Mouse (Mus musculus): Measurements from ENCODE around the gene Clpx. TPM values are rescaled to one million over a fixed set of nuclear protein-coding genes. Genes with fewer than 3 reads are reported as not detected.
"Not testable (repeated sequence)": the region's sequence is repeated elsewhere in the genome, so short reads cannot be mapped to it uniquely, and the experiment has no call there.

Gene Clpx
- polyA plus RNA-seq, 1 experiment from 2014 or later, result 51.3 TPM

DNA sequence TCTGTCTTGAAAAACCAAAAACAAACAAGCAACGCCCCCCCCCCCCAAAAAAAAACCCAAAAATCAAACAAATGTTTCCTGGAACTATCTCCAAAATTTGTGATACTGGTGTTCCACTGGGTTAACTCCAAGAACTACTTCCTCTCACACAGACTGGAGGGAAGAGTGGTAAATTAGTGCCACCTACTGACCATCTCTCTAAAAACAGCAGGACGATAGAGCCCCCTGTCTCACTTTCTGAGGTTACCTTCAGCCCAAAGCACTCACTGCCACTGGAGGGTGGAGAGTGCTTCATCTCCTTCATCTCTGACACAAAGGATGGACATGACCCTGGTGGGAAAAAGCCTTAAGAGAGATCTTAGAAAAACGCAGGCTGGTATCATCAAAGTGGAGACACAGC is 10.8 kb upstream of the Clpx start:
- WGBS, result 1% methylated on average over 3 of the region's 3 CpGs

DNA sequence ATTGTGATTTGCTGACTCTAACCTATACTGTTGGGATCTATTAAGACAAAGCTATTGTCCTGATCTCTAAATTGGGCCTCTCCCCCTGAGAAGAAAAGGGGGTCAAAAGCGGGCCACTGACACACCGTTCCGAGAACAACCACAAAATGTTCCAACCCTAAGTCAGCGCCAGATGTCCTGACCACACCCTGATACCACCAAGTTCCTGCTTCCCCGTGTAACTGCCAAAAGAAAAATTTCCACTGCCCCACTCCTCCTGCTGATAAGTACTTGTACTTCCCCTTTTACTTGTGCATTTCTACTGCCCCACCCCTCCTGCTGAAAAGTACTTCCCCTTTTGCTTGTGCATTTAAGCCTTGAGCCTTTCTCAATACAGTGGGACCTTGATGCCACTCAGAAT is 5.8 kb upstream of the Clpx start:
- 91% methylated on average over 4 of the region's 5 CpGs for WGBS
- not testable (repeated sequence) for H3K27me3 ChIP-seq (ENCODE audit: control insufficient read depth, insufficient read depth, low read length); H3K9ac ChIP-seq (ENCODE audit: low read length)

More for the DNA sequence above, 10.8 kb upstream of the Clpx start:
- H3K27me3 ChIP-seq (ENCODE audit: control insufficient read depth, insufficient read depth, low read length), result no peaks in the 10 kb centered on the region
- H3K4me1 ChIP-seq (replicated peaks; ENCODE audit: control insufficient read depth, insufficient read depth, low read length), result no peaks in the 10 kb centered on the region
- no peak overlapping the region for H3K27ac ChIP-seq (ENCODE audit: low read depth, low read length)
- no peak overlapping the region for H3K4me3 ChIP-seq (ENCODE audit: low read depth, low read length)
- no peaks in the 10 kb centered on the region for H3K36me3 ChIP-seq (ENCODE audit: control insufficient read depth, insufficient read depth, low read length)
- no peak for DNase-seq (ENCODE audit: low spot score)
- H3K4me2 ChIP-seq (ENCODE audit: low read depth, low read length, severe bottlenecking), result no peak overlapping the region
- no peak for ATAC-seq (replicated peaks; ENCODE audit: low FRiP score)
- H3K9me3 ChIP-seq (ENCODE audit: control insufficient read depth, low read length), result no peaks in the 10 kb centered on the region
- no peak overlapping the region for H3K9ac ChIP-seq (ENCODE audit: low read length)

DNA sequence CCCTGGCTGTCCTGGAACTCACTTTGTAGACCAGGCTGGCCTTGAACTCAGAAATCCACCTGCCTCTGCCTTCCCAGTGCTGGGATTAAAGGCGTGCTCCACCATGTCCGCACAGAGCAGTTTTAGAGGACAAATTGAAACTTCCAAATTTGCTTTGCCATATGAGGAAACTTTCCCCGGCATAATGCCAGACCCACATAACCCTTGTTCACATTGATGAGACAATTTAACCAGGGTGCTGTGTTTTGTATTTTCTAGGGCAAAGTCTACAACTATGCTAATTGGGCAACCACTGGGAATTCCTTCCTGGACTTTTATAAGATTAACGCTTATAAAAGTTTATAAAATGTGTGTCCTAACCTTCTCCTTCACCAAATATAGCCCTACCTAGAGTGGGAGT is 4.1 kb upstream of the Clpx start:
- Histone ChIP-seq H3K9ac (ENCODE audit: low read length) (no peak overlapping the region), H3K4me1 (replicated peaks; ENCODE audit: control insufficient read depth, insufficient read depth, low read length) (0 out of 2 replicates have a peak, but pooled peaks cover 2% of the 10 kb centered on the region), H3K27me3 (ENCODE audit: control insufficient read depth, insufficient read depth, low read length) (no peaks in the 10 kb centered on the region), H3K9me3 (ENCODE audit: control insufficient read depth, low read length) (no peaks in the 10 kb centered on the region), H3K4me3 (ENCODE audit: low read depth, low read length) (no peak overlapping the region), H3K27ac (ENCODE audit: low read depth, low read length) (no peak overlapping the region), H3K4me2 (ENCODE audit: low read depth, low read length, severe bottlenecking) (no peak overlapping the region), H3K36me3 (ENCODE audit: control insufficient read depth, insufficient read depth, low read length) (no peaks in the 10 kb centered on the region)
- 95% methylated on average over 4 of the region's 4 CpGs for WGBS
- no peak for ATAC-seq (replicated peaks; ENCODE audit: low FRiP score)
- DNase-seq (ENCODE audit: low spot score), result no peak

More for the DNA sequence above, 5.8 kb upstream of the Clpx start:
- H3K4me2 ChIP-seq (ENCODE audit: low read depth, low read length, severe bottlenecking); H3K36me3 ChIP-seq (ENCODE audit: control insufficient read depth, insufficient read depth, low read length); H3K9me3 ChIP-seq (ENCODE audit: control insufficient read depth, low read length); H3K27ac ChIP-seq (ENCODE audit: low read depth, low read length); DNase-seq (ENCODE audit: low spot score); H3K4me3 ChIP-seq (ENCODE audit: low read depth, low read length); ATAC-seq (replicated peaks; ENCODE audit: low FRiP score); H3K4me1 ChIP-seq (replicated peaks; ENCODE audit: control insufficient read depth, insufficient read depth, low read length): not testable (repeated sequence)

DNA sequence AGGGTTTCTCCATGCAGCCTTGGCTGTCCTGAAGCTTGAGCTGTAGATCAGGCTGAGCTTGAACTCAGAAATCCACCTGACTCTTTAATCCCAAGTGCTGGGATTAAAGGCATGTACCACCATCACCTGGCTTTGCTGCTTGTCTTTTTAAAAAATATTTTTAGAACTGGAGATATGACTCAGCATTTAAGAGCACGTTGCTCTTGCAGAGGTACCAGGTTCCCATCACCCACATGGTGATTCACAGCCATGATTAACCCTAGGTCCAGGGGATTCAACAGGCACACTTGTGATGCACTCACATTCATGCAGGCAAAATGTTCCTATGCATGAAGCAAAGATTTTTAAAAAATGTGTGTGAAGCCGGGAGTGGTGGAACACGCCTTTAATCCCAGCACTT is 1.6 kb upstream of the Clpx start:
- no peaks in the 10 kb centered on the region for H3K36me3 ChIP-seq (ENCODE audit: control insufficient read depth, insufficient read depth, low read length)
- WGBS, result 89% methylated on average over 3 of the region's 3 CpGs
- no peaks in the 10 kb centered on the region for H3K9me3 ChIP-seq (ENCODE audit: control insufficient read depth, low read length)
- 0 out of 2 replicates have a peak, but pooled peaks cover 2% of the 10 kb centered on the region for H3K4me1 ChIP-seq (replicated peaks; ENCODE audit: control insufficient read depth, insufficient read depth, low read length)
- DNase-seq (ENCODE audit: low spot score) (no peak), ATAC-seq (replicated peaks; ENCODE audit: low FRiP score) (no peak)
- no peak overlapping the region for H3K27ac ChIP-seq (ENCODE audit: low read depth, low read length)
- H3K9ac ChIP-seq (ENCODE audit: low read length), result no peak overlapping the region
- no peak overlapping the region for H3K4me2 ChIP-seq (ENCODE audit: low read depth, low read length, severe bottlenecking)
- H3K4me3 ChIP-seq (ENCODE audit: low read depth, low read length), result no peak overlapping the region
- no peaks in the 10 kb centered on the region for H3K27me3 ChIP-seq (ENCODE audit: control insufficient read depth, insufficient read depth, low read length)

DNA sequence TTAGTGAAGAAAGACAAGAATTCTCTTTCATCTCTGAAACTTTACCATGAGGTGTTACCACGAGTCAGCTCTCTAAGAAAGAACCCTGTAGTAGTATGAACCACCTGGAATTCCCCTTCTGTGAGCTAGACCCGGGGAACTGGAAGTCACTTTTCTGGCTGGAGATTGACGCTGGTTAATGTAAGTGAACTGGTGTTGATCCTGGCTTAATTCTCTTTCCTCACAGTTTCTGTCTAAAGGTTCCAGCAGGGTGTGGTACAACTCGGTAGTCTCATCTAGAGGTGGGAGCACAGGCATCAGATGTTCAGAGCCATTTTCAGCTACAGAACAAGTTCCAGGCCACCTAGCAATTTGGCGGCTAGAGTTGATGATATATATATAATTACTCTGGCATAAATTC is 941 bp upstream of the Clpx start:
- no peaks in the 10 kb centered on the region for H3K27me3 ChIP-seq (ENCODE audit: control insufficient read depth, insufficient read depth, low read length)
- DNase-seq (ENCODE audit: low spot score), result no peak
- no peaks in the 10 kb centered on the region for H3K9me3 ChIP-seq (ENCODE audit: control insufficient read depth, low read length)
- H3K27ac ChIP-seq (ENCODE audit: low read depth, low read length), result no peak overlapping the region
- H3K4me1 ChIP-seq (replicated peaks; ENCODE audit: control insufficient read depth, insufficient read depth, low read length), result 0 out of 2 replicates have a peak, but pooled peaks cover 2% of the 10 kb centered on the region
- no peaks in the 10 kb centered on the region for H3K36me3 ChIP-seq (ENCODE audit: control insufficient read depth, insufficient read depth, low read length)
- peak overlapping the region; percentile 89 for H3K4me3 ChIP-seq (ENCODE audit: low read depth, low read length)
- H3K4me2 ChIP-seq (ENCODE audit: low read depth, low read length, severe bottlenecking), result peak overlapping the region; percentile 77
- 49% methylated on average over 5 of the region's 5 CpGs for WGBS
- no peak for ATAC-seq (replicated peaks; ENCODE audit: low FRiP score)
- H3K9ac ChIP-seq (ENCODE audit: low read length), result peak overlapping the region; percentile 90

GRCm38 (mm10) chr9:65293580-65293972 is 484 bp upstream of the Clpx start:
- no peaks in the 10 kb centered on the region for H3K36me3 ChIP-seq (ENCODE audit: control insufficient read depth, insufficient read depth, low read length)
- no peaks in the 10 kb centered on the region for H3K9me3 ChIP-seq (ENCODE audit: control insufficient read depth, low read length)
- H3K27ac ChIP-seq (ENCODE audit: low read depth, low read length), result 0 out of 2 replicates have a peak overlapping the region, but pooled peaks have one; percentile 1
- H3K9ac ChIP-seq (ENCODE audit: low read length), result peak overlapping the region; percentile 90
- peak overlapping the region; percentile 89 for H3K4me3 ChIP-seq (ENCODE audit: low read depth, low read length)
- DNase-seq (ENCODE audit: low spot score) (no peak), ATAC-seq (replicated peaks; ENCODE audit: low FRiP score) (peak; percentile 35; the same call in 1 of the 2 replicates)
- H3K27me3 ChIP-seq (ENCODE audit: control insufficient read depth, insufficient read depth, low read length), result no peaks in the 10 kb centered on the region
- H3K4me1 ChIP-seq (replicated peaks; ENCODE audit: control insufficient read depth, insufficient read depth, low read length), result 0 out of 2 replicates have a peak, but pooled peaks cover 2% of the 10 kb centered on the region
- under 1% methylated on average over 9 of the region's 9 CpGs for WGBS
- H3K4me2 ChIP-seq (ENCODE audit: low read depth, low read length, severe bottlenecking), result peak overlapping the region; percentile 77

GRCm38 (mm10) chr9:65294716-65295378 is 787 bp downstream of the Clpx start:
- H3K27me3 ChIP-seq (ENCODE audit: control insufficient read depth, insufficient read depth, low read length), result no peaks in the 10 kb centered on the region
- H3K4me3 ChIP-seq (ENCODE audit: low read depth, low read length), result peak overlapping the region; percentile 89
- ATAC-seq (replicated peaks; ENCODE audit: low FRiP score) (peak; percentile 37), DNase-seq (ENCODE audit: low spot score) (no peak)
- H3K36me3 ChIP-seq (ENCODE audit: control insufficient read depth, insufficient read depth, low read length), result no peaks in the 10 kb centered on the region
- H3K4me2 ChIP-seq (ENCODE audit: low read depth, low read length, severe bottlenecking), result peak overlapping the region; percentile 90
- 4% methylated on average over 28 of the region's 28 CpGs for WGBS
- H3K9ac ChIP-seq (ENCODE audit: low read length), result peak overlapping the region; percentile 90
- H3K9me3 ChIP-seq (ENCODE audit: control insufficient read depth, low read length), result no peaks in the 10 kb centered on the region
- 0 out of 2 replicates have a peak, but pooled peaks cover 2% of the 10 kb centered on the region for H3K4me1 ChIP-seq (replicated peaks; ENCODE audit: control insufficient read depth, insufficient read depth, low read length)
- 0 out of 2 replicates have a peak overlapping the region, but pooled peaks have one; percentile 12 for H3K27ac ChIP-seq (ENCODE audit: low read depth, low read length)

- Histone ChIP-seq H3K4me1 (replicated peaks; ENCODE audit: control insufficient read depth, insufficient read depth, low read length) (0 out of 2 replicates have a peak, but pooled peaks cover 2% of the 10 kb centered on the region), H3K27ac (ENCODE audit: low read depth, low read length) (no peak overlapping the region), H3K4me2 (ENCODE audit: low read depth, low read length, severe bottlenecking) (no peak overlapping the region), H3K9me3 (ENCODE audit: control insufficient read depth, low read length) (no peaks in the 10 kb centered on the region), H3K36me3 (ENCODE audit: control insufficient read depth, insufficient read depth, low read length) (no peaks in the 10 kb centered on the region; the same call in 1 of the 2 replicates), H3K27me3 (ENCODE audit: control insufficient read depth, insufficient read depth, low read length) (no peaks in the 10 kb centered on the region), H3K9ac (ENCODE audit: low read length) (no peak overlapping the region), H3K4me3 (ENCODE audit: low read depth, low read length) (no peak overlapping the region)
- WGBS, result 99% methylated on average over 2 of the region's 2 CpGs
- ATAC-seq (replicated peaks; ENCODE audit: low FRiP score) (no peak), DNase-seq (ENCODE audit: low spot score) (no peak)
Measured at GRCm38 (mm10) chr9:65297056-65297455, 3.0 kb downstream of the Clpx start.

DNA sequence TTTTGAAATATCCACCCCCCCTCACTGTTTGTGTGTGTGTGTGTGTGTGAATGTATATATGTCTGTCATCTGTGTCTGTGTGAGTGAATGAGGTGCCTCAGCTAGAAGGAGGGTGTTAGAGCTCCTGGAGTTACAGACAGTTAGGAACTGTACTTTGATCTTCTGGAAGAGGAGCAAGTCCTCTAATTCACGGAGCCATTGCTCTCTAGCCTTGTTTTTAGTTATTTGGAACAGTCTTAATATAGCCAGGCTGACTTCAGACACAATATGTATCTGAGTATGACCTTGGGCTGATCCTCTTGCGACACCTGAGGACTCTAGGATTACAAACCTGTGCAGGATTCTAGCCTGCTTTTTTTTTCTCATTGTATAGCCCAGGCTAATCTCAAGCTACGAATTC is 4.7 kb downstream of the Clpx start:
- Histone ChIP-seq H3K36me3 (ENCODE audit: control insufficient read depth, insufficient read depth, low read length) (no peaks in the 10 kb centered on the region; the same call in 1 of the 2 replicates), H3K4me3 (ENCODE audit: low read depth, low read length) (no peak overlapping the region), H3K27me3 (ENCODE audit: control insufficient read depth, insufficient read depth, low read length) (no peaks in the 10 kb centered on the region), H3K4me1 (replicated peaks; ENCODE audit: control insufficient read depth, insufficient read depth, low read length) (no peaks in the 10 kb centered on the region), H3K9me3 (ENCODE audit: control insufficient read depth, low read length) (no peaks in the 10 kb centered on the region), H3K9ac (ENCODE audit: low read length) (no peak overlapping the region), H3K27ac (ENCODE audit: low read depth, low read length) (no peak overlapping the region), H3K4me2 (ENCODE audit: low read depth, low read length, severe bottlenecking) (no peak overlapping the region)
- no peak for DNase-seq (ENCODE audit: low spot score)
- WGBS, result 90% methylated on average over 3 of the region's 3 CpGs
- ATAC-seq (replicated peaks; ENCODE audit: low FRiP score), result no peak
